Mouse (Mus musculus) heart, adult 2 months (tissue): ENCODE measurements around the gene Slc7a15. TPM values are rescaled to one million over a fixed set of nuclear protein-coding genes. Genes with fewer than 3 reads are reported as not detected.

ENCODE experiments used
- DNase-seq, 2 experiments: peaks; one replicate each; pipeline ENCODE4 v3.0.0; 2021
- H3K27ac ChIP-seq: fragments of 200-600 bp; 2 replicates; pipeline ENCODE4 v1.8.1; 2022
- H3K27me3 ChIP-seq: fragments of 200-500 bp; 2 replicates; pipeline ENCODE4 v1.6.1; 2012; ENCODE audit warnings: mild to moderate bottlenecking, low read length, inconsistent platforms, mixed read lengths; ENCODE audit not compliant: control insufficient read depth, insufficient read depth
- H3K36me3 ChIP-seq: fragments of 200-500 bp; 2 replicates; pipeline ENCODE4 v1.6.1; 2012; ENCODE audit warnings: low read length, inconsistent platforms; ENCODE audit not compliant: control insufficient read depth, insufficient read depth
- H3K4me1 ChIP-seq: fragments of 200-500 bp; 2 replicates; pipeline ENCODE4 v1.6.1; 2011; ENCODE audit warnings: low read length; ENCODE audit not compliant: control insufficient read depth, insufficient read depth
- H3K4me3 ChIP-seq: fragments of 200-600 bp; 2 replicates; pipeline ENCODE4 v1.8.1; 2022
- H3K79me2 ChIP-seq: fragments of 200-500 bp; replicated peaks from 2 replicates; pipeline ENCODE4 v1.6.1; 2012; ENCODE audit warnings: mild to moderate bottlenecking, inconsistent platforms, low read length, moderate library complexity, mixed read lengths; ENCODE audit not compliant: control insufficient read depth, insufficient read depth
- H3K9ac ChIP-seq: fragments of 200-500 bp; 2 replicates; pipeline ENCODE4 v1.6.1; 2012; ENCODE audit warnings: low read depth, mild to moderate bottlenecking, control low read depth, inconsistent platforms, low read length, mixed read lengths
- CTCF ChIP-seq: fragments of 200-600 bp; IDR thresholded peaks from 2 replicates; pipeline ENCODE4 v1.8.1; 2022; ENCODE audit warnings: antibody characterized with exemption, mild to moderate bottlenecking, moderate library complexity
- EP300 ChIP-seq: fragments of 200-500 bp; IDR thresholded peaks from 2 replicates; pipeline ENCODE4 v1.6.1; 2011; ENCODE audit warnings: low read depth, low read length, control low read depth; ENCODE audit not compliant: insufficient read depth
- POLR2A ChIP-seq: fragments of 200-500 bp; IDR thresholded peaks from 2 replicates; pipeline ENCODE4 v1.6.1; 2011; ENCODE audit warnings: mild to moderate bottlenecking, low read depth, low read length, control low read depth; ENCODE audit not compliant: insufficient read depth
- WGBS: fragments of 180-500 bp; shearing (Covaris S2); methylation state at CpG from one replicate; pipeline ENCODE4 v1.1.7; 2018; 5-methylcytosine and 5-hydroxymethylcytosine counted together
- intact Hi-C: fragments of 180-260 bp; cut with DNase I; formaldehyde crosslinking; loops from one replicate; pipeline ENCODE4 v1.15.1; 2025
- polyA plus RNA-seq: library from polyadenylated mRNA; depleted of rRNA; stranded (reverse); fragments of >200 nt; gene quantifications from 2 replicates; pipeline ENCODE4 v1.2.3, GENCODE M21; 2012
- total RNA-seq, 2 experiments: library from RNA; stranded (reverse); gene quantifications; 2 replicates each; pipeline ENCODE4 v1.2.3; 2021

The Slc7a15 gene
- total and polyA plus RNA-seq, 3 experiments: not detected

- DNase-seq: peak; percentile 53 to 75
- Histone ChIP-seq H3K27me3 (no peaks in the 10 kb centered on the region), H3K4me3 (no peak overlapping the region), H3K4me1 (no peaks in the 10 kb centered on the region), H3K36me3 (no peaks in the 10 kb centered on the region), H3K27ac (no peak overlapping the region), H3K9ac (no peak overlapping the region), H3K79me2 (no peaks in the 10 kb centered on the region)
- intact Hi-C loops: loop anchor here (1.0 to 2.0 kb wide), 4 partner anchors 27 to 235 kb away; partner anchors contain the start of gene Hs1bp3
- TF ChIP-seq POLR2A (no peak), EP300 (peak; percentile 89)
- 13% methylated on average over 11 of the region's 11 CpGs for WGBS
These were observed 51.5 kb downstream of the Slc7a15 start for GRCm38 (mm10) chr12:8547357-8547756.

- WGBS: 82% methylated on average over 6 of the region's 6 CpGs
- Histone ChIP-seq H3K4me1 (no peaks in the 10 kb centered on the region), H3K27me3 (no peaks in the 10 kb centered on the region), H3K9ac (no peak overlapping the region), H3K4me3 (no peak overlapping the region), H3K27ac (no peak overlapping the region), H3K79me2 (no peaks in the 10 kb centered on the region), H3K36me3 (no peaks in the 10 kb centered on the region)
- no peak for DNase-seq
- intact Hi-C loops: loop anchor here (1.0 to 2.0 kb wide), 4 partner anchors 26 to 234 kb away; partner anchors contain the start of gene Hs1bp3
- TF ChIP-seq POLR2A (no peak), CTCF (no peak), EP300 (no peak)
These were observed 52.1 kb downstream of the Slc7a15 start for GRCm38 (mm10) chr12:8546801-8547200.

- Histone ChIP-seq H3K79me2 (no peaks in the 10 kb centered on the region), H3K9ac (no peak overlapping the region), H3K4me1 (no peaks in the 10 kb centered on the region), H3K27me3 (no peaks in the 10 kb centered on the region), H3K27ac (no peak overlapping the region), H3K4me3 (no peak overlapping the region), H3K36me3 (no peaks in the 10 kb centered on the region)
- WGBS: 83% methylated on average over 5 of the region's 5 CpGs
- no peak for DNase-seq
- TF ChIP-seq POLR2A (no peak), EP300 (no peak), CTCF (no peak)
- intact Hi-C loops: no loop called here
These were observed 53.7 kb downstream of the Slc7a15 start for GRCm38 (mm10) chr12:8545066-8545610.

- H3K4me1 ChIP-seq: no peaks in the 10 kb centered on the region
- no peak overlapping the region for H3K9ac ChIP-seq
- intact Hi-C loops: no loop called here
- no peak for TF ChIP-seq EP300
- no peak for TF ChIP-seq CTCF
- TF ChIP-seq POLR2A: no peak
- 58% methylated on average over 4 of the region's 4 CpGs for WGBS
- H3K27ac ChIP-seq: no peak overlapping the region
- H3K79me2 ChIP-seq: no peaks in the 10 kb centered on the region
- H3K4me3 ChIP-seq: no peak overlapping the region
- no peaks in the 10 kb centered on the region for H3K36me3 ChIP-seq
- DNase-seq: no peak
- H3K27me3 ChIP-seq: no peaks in the 10 kb centered on the region
These were observed 56.5 kb downstream of the Slc7a15 start for GRCm38 (mm10) chr12:8542371-8542770.

GRCm38 (mm10) chr12:8539471-8539870 is 59.4 kb downstream of the Slc7a15 start:
- no peak overlapping the region for H3K27ac ChIP-seq
- intact Hi-C loops: no loop called here
- H3K36me3 ChIP-seq: no peaks in the 10 kb centered on the region
- H3K79me2 ChIP-seq: no peaks in the 10 kb centered on the region
- no peak for DNase-seq
- H3K27me3 ChIP-seq: no peaks in the 10 kb centered on the region
- no peak overlapping the region for H3K9ac ChIP-seq
- WGBS: 72% methylated on average over 13 of the region's 13 CpGs
- H3K4me3 ChIP-seq: no peak overlapping the region
- no peaks in the 10 kb centered on the region for H3K4me1 ChIP-seq
- TF ChIP-seq POLR2A (no peak), EP300 (no peak), CTCF (no peak)

GRCm38 (mm10) chr12:8537291-8537690 is 61.6 kb downstream of the Slc7a15 start:
- H3K27me3 ChIP-seq: no peaks in the 10 kb centered on the region
- WGBS: 86% methylated on average over 5 of the region's 5 CpGs
- no peak overlapping the region for H3K27ac ChIP-seq
- DNase-seq: no peak
- TF ChIP-seq EP300: no peak
- no peak overlapping the region for H3K9ac ChIP-seq
- no peaks in the 10 kb centered on the region for H3K4me1 ChIP-seq
- intact Hi-C loops: no loop called here
- H3K79me2 ChIP-seq: no peaks in the 10 kb centered on the region
- H3K36me3 ChIP-seq: no peaks in the 10 kb centered on the region
- H3K4me3 ChIP-seq: no peak overlapping the region
